Mouse (Mus musculus): ENCODE data around the gene Scn8a.

Scn8a gene

DNA sequence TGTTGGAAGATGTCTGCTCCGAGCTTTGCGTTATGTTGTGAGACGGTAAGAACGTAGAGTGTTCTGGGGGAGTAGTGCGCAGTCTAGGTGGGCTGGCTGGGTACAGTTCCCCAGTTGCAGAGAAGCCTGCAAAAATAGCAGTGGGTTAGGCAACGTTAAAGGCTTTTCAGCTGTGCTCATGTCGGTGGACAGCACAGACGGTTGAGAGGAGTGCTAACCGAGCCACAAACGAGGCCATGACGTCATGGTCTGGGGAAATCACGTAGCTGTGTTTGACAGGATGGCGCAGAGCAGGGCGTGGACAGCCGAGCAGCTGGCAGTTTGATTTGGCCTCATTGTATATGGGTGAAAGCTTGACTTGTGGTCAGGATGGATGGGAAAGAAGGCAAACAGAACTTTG is 9.4 kb downstream of the Scn8a start:
- no peak for DNase-seq (ENCODE audit: low read depth, low spot score)

GRCm38 (mm10) chr15:100881385-100881784 is 11.7 kb downstream of the Scn8a start:
- DNase-seq (ENCODE audit: low read depth, low spot score) = no peak

GRCm38 (mm10) chr15:100884481-100884880 is 14.8 kb downstream of the Scn8a start:
- no peak for DNase-seq (ENCODE audit: low read depth, low spot score)

- no peak for DNase-seq (ENCODE audit: low read depth, low spot score)
Observed at GRCm38 (mm10) chr15:100891962-100892361, 22.3 kb downstream of the Scn8a start.

DNA sequence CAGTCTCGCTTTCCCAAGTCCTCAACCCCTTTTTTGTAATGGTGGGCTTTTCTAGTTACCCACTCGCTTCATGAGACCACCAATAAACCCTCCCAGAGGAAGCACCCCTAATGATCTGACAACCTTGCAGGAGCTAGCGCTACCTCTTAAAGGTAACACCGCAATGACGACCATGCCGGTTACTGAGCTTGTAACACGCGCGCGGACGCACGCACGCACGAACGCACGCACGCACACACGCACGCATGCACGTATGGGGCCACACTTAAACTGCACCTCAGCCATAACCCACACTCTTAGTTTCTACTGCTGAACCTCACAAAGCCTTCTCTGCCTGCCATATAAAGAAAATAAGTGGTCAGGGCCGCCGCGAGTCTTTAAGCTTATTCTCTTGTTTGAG is 26.8 kb downstream of the Scn8a start:
- DNase-seq (ENCODE audit: low read depth, low spot score) = no peak

GRCm38 (mm10) chr15:100903811-100904210 is 34.2 kb downstream of the Scn8a start:
- no peak for DNase-seq (ENCODE audit: low read depth, low spot score)

DNA sequence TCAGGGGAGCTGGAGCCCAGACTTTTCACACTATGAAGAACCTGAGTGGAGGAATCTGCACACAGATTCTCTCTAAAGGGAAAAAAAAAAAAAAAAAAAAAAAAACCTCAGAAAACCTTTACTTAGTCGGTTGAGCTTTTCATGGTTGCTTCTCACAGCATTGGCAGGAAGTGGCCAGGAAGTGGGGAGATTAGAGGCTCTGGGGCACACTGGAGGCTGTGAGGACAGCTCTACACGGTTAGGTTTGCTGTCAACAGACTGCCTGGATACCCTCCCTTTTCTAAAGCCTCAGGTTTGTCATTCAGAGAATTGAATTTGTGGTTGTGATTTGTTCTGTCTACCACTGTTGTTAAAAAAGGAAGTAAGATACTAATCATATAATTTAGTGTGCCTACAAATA is 35.3 kb downstream of the Scn8a start:
- DNase-seq (ENCODE audit: low read depth, low spot score) = peak; percentile 93

- peak; percentile 63 for DNase-seq (ENCODE audit: low read depth, low spot score)
Observed at GRCm38 (mm10) chr15:100905751-100906150, 36.1 kb downstream of the Scn8a start.

DNA sequence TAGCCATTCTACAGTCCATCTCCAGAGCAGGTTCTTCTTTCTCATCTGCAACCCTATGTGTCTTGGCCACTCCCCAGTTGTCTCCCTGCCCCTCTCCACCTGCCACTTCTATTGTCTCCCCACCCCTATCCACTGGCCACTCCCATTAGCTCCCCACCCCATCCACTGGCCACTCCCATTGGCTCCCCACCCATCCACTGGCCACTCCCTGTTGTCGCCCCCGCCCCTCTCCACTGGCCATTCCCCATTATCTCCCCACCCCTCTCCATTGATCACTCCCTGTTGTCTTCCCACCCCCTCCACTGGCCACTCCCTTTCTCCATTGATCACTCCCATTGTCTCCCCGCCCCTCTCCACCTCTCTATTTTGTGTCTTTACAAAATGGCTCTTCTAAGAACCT is 39.2 kb downstream of the Scn8a start:
- no peak for DNase-seq (ENCODE audit: low read depth, low spot score)

- no peak for DNase-seq (ENCODE audit: low read depth, low spot score)
Observed at GRCm38 (mm10) chr15:100909734-100910163, 40.1 kb downstream of the Scn8a start.

DNA sequence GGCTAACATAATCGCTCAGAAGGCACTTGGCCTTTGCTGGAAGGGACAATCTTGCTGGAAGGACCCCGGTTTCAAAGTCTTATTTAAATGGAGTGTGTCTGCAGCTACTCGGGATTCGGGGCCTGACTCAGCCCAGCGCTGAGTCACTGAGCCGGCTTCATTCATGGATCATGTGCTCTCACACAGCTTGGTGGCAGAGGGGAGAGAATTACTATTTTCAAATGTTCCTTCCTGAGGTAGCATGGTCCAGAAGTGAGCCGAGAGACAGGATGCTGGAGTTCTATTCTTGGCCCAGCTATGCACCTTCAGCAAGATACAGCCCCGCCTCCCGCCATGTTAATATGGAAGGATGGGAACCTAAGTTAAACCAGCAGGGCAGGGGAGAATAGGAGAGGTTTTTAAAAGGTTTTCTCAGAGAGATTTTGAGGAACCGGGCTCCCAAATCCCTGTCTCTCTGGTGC is 40.8 kb downstream of the Scn8a start:
- no peak for DNase-seq (ENCODE audit: low read depth, low spot score)

DNA sequence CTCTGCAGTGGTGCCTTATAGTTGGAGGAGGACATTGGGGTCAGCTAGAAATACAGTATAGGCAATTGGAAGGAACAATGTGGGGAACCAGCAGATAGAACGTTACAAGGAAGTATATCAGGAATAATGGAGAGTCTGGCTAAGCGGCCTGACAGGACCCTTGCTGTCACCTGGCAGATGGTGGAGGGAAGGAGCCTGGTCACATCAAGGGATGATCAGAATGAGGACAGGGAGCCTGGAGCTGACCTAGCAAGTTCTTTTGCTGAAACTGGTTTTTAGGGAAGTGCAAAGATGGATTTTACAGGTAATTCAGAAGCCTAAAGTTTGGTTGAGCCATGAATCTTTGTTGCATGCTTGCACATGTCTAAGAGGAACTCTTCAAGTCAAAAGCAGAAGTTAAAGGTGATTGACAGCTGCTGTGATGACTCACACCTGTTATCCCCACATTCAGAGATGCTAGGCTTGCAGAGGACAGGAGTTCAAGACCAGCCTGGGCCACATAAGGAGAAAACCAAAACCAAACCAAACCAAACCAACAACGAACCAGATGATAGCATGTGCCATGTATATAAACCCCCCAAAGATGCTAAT is 43.1 kb downstream of the Scn8a start:
- DNase-seq (ENCODE audit: low read depth, low spot score) = no peak

- DNase-seq (ENCODE audit: low read depth, low spot score) = peak; percentile 63
Observed at GRCm38 (mm10) chr15:100914734-100915242, 45.1 kb downstream of the Scn8a start.

DNA sequence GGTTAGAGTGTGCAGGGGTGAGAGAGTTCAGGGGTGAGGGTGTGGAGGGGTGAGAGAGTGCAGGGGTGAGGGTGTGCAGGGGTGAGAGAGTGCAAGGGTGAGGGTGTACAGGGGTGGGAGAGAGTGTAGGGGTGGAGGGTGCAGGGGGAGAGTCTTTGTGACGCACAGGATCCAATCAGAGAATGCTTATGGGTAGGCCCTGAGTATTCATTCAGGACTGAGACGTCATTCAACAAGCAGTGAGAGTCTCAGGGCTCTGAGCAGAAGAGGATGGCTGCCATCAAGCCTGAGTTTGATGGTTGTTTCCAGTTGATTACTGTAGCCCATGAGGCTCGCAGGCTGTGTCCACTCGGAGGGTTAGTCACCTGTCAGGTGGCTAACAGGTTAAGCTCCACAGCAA is 48.4 kb downstream of the Scn8a start:
- DNase-seq (ENCODE audit: low read depth, low spot score) = no peak

- DNase-seq (ENCODE audit: low read depth, low spot score) = no peak
Observed at GRCm38 (mm10) chr15:100922210-100922609, 52.6 kb downstream of the Scn8a start.

- no peak for DNase-seq (ENCODE audit: low read depth, low spot score)
Observed at GRCm38 (mm10) chr15:100923476-100923875, 53.8 kb downstream of the Scn8a start.

DNA sequence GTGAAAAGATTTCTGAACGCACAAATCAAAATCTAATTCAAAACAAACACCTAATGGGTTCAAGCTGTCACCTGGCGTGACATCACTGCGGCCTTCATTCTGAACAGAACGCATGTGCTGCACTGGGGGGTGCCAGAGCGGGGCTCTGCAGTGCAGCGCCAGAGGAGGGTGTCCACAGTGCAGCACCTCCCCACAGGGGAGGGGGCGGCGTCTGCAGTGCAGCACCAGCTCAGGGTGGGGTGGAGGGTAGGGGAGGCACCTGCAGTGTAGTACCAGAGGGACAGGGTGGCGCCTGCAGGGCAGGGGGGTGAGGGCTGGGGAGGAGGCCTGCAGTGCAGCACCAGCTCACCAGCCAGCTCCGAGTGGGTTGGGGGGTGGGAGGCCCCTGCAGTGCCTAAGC is 55.3 kb downstream of the Scn8a start:
- DNase-seq (ENCODE audit: low read depth, low spot score) = no peak

GRCm38 (mm10) chr15:100930477-100930876 is 60.8 kb downstream of the Scn8a start:
- DNase-seq (ENCODE audit: low read depth, low spot score) = no peak

- no peak for DNase-seq (ENCODE audit: low read depth, low spot score)
Observed at GRCm38 (mm10) chr15:100936176-100936575, 66.5 kb downstream of the Scn8a start.

DNA sequence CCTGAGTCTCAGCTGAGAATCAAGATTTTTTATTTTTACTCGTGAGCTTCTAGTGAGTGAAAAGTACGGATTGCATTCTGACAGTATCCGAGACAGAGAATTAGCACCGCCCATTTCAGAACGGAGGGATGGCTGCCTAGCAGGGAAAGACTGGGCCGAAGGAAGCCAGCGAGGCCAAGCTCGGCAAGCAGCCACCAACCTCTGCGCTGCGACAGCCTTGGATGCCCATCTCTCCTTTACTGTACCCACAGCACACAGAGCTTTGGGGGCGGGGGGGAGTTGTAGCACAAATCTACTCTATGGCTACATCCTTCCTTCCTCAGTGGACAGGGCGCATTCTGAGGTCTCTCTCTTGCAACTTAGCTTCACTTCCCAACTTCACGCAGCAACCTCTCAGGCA is 78.7 kb downstream of the Scn8a start:
- DNase-seq (ENCODE audit: low read depth, low spot score) = no peak

DNA sequence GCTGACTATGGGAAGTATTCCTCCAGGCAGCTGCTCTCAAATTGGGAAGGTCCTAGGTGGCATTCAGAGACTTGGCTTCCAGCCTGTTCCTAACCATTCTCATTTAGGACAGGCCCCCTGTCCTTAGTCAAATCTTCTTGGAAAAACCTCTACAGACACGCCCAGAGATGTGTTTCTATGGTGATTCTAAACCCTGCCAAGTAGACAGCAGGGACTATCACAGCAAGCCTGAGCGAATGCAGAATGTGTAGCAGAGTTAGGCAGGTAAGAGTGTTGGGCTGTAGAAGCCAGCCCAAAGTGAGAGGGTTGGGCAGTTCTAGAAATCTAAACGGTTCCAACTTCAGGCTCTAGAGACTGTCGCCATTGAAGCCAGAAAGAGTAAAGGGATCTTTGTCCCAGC is 79.5 kb downstream of the Scn8a start:
- DNase-seq (ENCODE audit: low read depth, low spot score) = no peak

GRCm38 (mm10) chr15:100951491-100951890 is 81.8 kb downstream of the Scn8a start:
- no peak for DNase-seq (ENCODE audit: low read depth, low spot score)

DNA sequence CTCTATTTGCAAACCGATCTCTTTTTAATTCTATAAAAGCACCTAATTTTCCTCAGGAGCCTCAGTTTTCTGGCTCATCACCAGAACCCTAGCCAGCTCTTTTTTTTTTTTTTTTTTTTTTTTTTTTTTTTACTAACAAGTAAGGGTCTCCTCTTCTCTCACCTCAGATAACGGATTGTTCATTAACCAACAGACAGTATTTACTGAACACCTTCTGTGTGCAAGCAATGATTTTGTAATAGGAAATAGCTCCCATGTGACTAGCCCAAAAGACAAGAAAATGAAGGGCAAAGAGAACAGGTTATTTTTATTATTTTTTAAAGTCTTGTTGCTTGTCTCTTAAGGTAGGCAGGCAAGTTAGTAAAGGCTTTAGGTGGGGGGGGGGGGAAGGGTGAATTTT is 82.6 kb downstream of the Scn8a start:
- DNase-seq (ENCODE audit: low read depth, low spot score) = no peak

- no peak for DNase-seq (ENCODE audit: low read depth, low spot score)
Observed at GRCm38 (mm10) chr15:100952854-100953253, 83.2 kb downstream of the Scn8a start.

All from CD4-positive helper T cell, adult 2 months (primary cell).